Mouse (Mus musculus) heart, postnatal 10 days (tissue): ENCODE results near the gene Parp8. TPM values are rescaled to one million over a fixed set of nuclear protein-coding genes. Genes with fewer than 3 reads are reported as not detected.
A peak's percentile ranks its signal among the peaks of the same experiment; 100 is the strongest.

Experiments
- DNase-seq, 2 experiments: peaks; one replicate each; pipeline ENCODE4 v3.0.0; 2021
- intact Hi-C: fragments of 180-260 bp; cut with DNase I; formaldehyde crosslinking; loops from one replicate; pipeline ENCODE4 v1.15.1; 2025
- total RNA-seq, 2 experiments: library from RNA; stranded (reverse); gene quantifications; 2 replicates each; pipeline ENCODE4 v1.2.3; 2021

The Parp8 gene
- 10 to 100 TPM; 11.2 to 14.8 TPM for total RNA-seq

DNA sequence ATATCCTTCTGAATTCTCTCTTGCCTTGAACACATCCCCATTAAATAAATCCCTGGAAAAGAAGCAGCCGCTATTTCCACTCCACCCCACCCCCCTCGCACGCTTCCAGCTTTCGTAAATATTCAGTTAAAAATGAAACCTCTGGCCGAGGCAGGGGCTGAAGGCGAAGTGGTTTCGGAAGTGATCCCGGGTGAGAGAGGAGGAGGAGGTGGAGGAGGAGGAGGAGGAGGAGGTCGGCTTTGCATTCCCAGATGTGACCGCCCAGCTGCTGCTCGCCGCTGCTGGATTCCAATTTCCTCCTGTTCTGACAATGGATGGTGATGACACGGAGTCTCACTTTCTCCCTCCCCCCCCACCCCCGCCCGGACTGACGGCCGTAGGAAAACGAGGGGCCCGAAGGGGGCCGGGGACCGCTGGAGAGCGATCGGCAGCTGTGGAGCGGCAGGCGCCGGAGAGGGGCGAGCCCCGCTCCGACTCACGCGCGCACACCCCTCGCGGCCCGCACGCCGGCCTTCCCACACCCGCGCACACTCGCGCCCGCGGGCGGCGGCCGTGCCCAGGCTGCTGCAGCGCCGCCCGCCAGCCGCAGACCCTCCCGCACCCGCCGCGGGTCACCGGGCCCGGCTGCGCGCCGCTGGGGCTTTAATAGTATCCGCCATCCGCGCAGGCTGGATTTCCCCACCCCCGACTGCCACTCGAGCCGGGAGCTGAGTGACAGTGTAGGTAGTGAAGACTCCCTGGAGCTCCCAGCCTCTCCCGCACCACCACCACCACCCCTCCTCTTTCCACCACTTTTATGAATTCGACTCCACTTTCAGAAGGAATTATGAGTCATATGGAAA, at the start of gene Parp8:
Parp8 (minus strand) TSS at position 312 of the 842 bp plus-strand sequence.
- intact Hi-C loops = no loop called here

DNA sequence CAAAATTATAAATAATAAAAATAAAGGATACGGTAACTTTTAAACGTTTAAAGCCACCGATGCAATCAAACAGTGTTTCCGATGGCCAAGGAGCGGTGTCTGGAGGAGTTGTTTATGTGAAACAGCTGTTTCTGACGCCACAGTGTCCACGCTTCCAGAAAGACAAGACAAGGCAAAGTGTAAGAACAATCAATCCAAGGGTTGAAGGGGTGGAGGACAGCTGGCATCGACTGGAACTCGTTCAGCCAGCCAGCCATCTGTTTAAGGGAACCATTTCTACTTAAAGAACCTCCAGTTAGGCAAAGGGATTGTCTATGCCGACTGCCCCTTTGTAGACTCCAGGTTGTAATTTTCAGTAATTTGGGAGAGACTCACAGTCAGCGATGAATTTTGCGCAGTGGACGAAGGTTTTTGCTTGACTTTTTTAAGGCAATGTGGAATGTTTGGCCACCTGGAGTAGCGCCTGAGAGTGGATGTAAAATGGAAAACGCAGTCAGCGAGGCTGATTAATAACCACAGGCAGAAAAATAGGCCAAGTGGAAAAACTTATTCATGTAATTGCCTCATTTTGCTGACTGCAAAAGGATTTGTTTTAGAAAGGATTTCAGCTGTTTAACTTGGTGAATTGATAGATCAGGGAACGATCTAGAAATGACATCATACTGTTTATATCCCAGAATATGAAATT, 37.4 kb upstream of the Parp8 start:
- peak; percentile 9 to 25 for DNase-seq
- intact Hi-C loops = no loop called here

More for the DNA sequence above, at the start of gene Parp8:
- peak; percentile 67 to 69 for DNase-seq

DNA sequence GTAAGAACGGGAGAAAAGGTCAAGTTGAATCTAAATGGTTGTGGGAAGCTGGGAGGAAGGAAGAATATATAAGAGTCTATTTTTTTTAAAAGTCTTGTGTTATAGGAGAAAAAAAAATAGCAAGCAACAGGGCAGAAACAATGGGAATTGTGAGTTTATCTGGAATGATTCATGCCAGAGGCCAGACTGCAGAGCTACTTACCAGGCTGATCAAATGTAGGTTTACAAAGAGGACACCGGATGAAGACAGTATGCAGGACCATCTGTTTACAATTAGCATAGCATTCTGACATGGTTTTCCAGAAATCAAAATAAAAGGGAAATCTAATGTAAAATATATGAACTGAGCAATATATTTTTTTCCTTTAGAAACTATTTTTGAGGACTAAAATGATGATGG, 31.1 kb upstream of the Parp8 start:
- intact Hi-C loops = no loop called here

DNA sequence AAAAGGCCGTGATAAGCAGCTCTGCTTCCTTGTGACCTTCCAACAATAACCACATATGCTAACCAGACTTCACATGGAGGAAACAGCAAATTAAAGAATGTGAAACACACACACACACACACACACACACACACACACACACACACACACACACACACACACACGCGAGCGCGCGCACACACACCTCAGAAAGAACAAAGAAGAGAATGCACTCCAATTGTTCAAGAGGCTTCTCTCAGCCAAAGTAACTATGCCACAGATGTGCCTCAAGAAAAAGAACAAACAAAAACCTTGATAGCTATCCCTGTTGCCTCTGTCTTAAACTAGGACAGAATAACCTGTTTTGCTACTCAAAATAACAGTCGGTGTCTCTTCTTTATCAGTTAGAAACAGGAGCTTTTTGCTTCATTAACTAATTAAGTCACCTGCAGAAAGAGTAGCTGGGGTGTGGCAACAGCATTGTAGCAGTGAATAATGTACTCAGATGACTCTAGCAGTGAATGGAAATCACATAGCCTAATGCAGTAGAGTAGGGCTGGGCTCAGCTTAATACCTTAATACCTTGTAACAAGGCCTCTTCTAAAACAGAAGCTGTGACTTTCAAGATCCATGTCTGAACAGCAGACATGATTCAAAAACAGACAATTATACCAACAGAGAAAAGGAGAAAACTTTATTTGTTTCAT, 29.6 kb upstream of the Parp8 start:
- DNase-seq = no peak
- intact Hi-C loops = no loop called here

More for the DNA sequence above, 31.1 kb upstream of the Parp8 start:
- no peak for DNase-seq

DNA sequence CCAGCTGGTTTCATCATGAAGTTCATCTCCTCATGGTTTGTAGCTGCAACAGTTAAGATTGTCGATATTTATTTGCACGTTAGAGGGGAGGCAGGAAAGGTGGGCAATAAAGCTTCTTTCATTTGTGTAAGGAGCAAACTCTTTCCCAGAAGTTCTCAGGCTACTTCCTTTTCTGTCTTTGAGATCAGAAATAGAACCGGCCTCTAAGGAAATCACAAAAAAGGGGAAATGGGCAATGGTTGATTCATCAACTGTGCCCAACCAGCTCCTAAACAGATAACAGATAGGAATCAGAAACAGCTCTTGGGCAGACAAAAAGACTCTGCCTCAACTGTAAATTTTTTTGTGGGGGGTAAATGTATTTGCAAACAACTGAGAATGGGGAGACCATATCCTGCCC, 27.4 kb upstream of the Parp8 start:
- intact Hi-C loops = no loop called here
- DNase-seq = no peak

DNA sequence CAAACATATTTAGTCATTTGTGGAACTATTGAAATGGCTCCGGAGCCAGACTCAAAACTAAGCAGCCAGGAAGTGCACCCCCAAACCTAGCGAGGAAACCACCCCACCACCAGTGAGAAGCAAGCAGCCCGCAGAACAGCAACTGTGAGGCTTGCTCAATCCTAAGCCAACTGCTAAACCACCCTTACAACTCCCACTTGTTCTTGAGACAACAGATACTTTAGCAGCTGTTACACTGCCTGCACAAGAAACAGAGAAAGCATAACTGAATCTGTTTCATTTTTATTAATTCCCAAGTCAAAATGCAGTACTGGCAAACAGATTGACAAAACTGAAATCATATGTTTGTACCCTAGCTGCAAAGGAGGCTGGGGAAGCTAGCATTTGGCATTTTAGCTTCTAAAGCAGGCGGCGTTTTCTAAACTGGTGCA, 23.2 kb upstream of the Parp8 start:
- intact Hi-C loops = no loop called here
- DNase-seq = no peak

DNA sequence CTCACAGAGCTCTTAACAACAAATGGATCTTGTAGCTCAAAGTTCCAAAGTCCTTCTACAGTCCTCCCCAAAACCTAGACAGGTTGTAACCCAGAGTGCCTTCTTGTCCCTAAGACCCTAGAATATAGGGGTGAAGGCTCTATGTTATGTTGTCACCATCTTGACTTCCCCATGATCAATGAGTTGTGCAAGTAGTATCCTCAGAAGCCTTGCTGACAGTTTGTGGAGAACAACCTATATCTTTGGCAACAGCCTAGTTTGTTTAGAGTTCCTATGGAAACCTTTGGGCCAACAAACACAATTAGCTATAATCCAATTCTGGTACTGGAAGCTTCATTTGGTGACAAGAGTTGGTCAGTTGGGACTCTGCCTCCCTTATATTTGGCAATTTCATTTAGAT, 18.2 kb upstream of the Parp8 start:
- DNase-seq = no peak
- intact Hi-C loops = no loop called here

DNA sequence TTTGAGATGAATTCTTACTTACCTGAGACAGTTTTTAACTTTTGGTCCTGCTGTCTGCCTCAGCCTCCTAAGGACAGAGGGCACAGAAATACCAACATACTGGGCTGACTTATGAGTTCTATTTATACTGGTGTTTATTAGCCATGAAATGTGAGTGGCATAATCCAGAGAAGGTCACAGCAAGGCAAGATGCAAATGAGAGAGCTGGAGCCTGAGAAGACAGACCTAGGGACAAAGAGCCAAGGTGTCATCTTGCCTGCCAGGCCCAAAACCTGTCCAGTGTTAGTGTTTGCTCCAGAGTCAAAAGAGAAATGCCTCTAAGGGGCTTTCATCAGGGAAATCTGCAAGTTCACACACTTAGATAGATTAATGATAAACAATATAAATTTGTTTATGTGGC, 15.7 kb upstream of the Parp8 start:
- intact Hi-C loops = no loop called here
- DNase-seq = no peak

DNA sequence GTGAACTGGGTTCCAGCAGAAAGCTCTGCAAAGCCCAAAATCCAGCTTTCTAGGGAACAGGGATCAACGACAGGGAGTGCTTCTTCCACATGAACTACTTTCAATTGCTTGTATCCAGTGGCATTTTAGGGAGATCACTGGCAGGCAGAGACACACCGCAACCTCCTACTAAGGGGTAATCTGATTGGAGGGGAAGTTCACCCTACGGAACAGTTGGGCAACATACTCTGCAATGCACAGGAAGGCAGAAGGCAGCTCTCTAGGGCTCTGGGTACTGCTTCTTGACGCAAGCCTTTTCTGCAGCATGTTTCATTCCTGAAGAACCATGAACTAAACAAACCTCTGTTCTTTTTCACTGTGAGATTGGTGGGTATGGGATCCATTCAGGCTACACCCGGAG, 10.9 kb upstream of the Parp8 start:
- intact Hi-C loops = no loop called here
- DNase-seq = no peak

DNA sequence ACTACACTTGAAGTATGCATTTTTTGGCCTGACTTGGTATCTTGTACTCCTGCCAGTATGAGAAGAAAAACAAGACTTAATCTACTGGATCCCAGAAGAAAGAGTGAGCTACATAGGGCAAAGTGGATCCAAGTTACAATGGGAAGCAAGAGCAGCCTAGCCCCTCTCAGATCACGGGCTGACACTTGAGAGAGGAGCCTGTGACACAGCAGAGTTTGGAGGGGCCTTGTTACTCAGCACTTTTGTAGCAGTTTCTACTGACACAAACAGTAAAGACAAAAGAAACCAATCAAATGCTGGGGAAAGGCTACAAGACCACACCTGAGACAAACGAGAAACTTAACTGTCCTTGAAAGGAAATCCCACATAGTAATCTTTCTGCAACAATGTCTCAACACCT, 9.8 kb upstream of the Parp8 start:
- intact Hi-C loops = no loop called here

DNA sequence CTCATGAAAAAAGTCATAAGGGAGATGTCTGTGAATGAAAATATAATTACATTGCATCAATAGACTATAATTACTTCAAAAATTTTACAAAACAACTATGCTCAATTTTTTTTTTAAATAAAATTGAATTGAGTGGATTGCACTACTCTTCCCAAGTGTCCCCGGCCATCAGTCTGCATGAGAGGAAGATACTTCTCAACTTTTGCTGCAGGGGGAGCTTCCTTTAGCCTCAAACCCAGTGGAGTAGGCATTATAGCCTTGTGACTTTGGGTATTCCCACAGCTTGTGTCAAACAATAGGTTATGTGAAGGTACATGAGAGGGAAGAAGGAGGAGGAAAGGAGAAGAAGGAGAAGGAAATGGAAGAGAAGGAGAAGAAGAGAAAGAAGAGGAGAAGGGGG, 9.3 kb upstream of the Parp8 start:
- intact Hi-C loops = no loop called here
- no peak for DNase-seq

More for the DNA sequence above, 9.8 kb upstream of the Parp8 start:
- no peak for DNase-seq

DNA sequence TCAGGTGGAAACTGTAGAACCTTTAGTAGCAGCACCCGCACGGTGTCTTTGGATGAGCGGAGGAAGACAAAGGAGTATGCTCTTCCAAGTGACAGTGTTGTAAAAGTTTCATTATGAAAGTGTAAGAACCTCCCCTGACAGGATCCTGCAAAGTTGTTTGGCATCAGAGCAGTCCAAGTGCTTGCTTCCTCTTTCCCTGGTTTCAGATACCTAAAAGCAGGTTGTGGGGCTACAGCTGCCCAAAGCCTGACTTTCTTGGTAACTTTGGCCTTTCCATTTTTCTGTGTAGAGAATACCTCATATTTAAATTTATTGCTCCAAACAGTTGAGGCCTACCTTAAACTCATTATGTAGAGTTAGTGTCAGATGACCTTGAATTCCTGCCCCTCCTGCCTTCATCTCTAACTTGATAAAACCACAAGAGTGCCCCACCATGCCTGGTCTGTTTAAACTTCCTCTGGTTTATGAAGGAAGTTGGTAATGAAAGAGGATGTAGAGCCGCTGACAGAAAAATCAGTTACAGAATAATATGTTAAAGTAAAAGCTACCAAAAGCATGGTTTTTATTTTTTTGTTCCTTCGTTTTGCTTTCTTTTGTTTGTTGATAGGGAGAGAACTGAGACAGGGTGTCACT, 8.5 kb upstream of the Parp8 start:
- intact Hi-C loops = no loop called here
- no peak for DNase-seq

DNA sequence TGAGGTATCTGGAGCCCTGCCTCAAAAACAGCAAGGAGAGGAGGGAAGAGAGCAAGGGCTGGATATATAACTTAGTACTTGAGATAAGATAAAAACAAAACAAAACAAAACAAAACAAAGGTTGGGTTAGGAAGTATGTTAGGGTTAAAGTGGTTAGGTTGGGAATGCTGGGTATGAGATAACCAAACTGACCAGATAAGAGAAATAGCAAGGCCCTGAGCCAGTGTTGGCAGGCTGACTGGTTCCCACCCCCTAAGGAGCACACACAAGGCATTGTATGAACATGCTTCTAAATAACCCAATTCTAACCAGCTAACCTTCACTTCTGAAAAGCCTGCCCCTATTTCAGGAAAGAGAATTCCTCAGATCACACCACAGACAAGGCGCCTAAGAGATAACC, 7.1 kb upstream of the Parp8 start:
- intact Hi-C loops = no loop called here
- DNase-seq = no peak

DNA sequence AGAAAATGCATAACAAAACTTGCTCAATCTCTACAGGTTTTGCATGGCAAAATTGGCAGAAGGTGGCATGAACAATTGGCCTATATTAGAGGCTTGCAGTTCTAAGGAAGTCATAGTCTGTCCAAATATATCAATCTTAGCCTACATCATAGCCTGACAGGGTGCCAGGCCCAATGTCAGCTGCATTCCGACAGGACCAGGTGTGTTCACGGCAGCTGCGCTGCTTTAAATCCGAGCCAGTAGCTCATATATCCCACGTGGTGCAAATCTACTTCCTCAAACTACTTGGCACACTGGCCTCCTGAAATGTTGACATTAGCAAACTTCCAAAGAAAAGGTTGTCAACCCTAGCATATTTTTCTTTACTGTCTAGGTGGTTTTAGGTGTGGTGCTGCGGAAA, 6.2 kb upstream of the Parp8 start:
- no peak for DNase-seq
- intact Hi-C loops = no loop called here

DNA sequence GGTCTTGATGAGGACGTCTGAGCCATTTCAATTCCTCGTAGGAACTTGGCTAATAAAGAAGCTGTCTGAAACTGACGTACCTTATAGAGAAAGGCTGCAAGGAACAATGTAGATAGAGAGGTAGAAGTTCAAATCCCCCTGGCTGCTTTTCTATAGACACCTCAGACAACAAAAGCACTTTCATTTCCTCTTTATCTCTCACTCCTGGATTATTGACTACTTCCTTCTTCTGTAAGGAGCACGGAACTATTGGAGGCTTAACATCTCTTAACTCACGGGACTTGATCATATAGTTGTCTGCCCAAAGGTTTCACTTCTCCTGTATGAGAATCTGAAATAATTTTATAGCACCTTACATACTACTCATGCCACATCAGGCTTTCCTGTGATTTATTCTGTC, 2.9 kb upstream of the Parp8 start:
- intact Hi-C loops = no loop called here
- DNase-seq = no peak

DNA sequence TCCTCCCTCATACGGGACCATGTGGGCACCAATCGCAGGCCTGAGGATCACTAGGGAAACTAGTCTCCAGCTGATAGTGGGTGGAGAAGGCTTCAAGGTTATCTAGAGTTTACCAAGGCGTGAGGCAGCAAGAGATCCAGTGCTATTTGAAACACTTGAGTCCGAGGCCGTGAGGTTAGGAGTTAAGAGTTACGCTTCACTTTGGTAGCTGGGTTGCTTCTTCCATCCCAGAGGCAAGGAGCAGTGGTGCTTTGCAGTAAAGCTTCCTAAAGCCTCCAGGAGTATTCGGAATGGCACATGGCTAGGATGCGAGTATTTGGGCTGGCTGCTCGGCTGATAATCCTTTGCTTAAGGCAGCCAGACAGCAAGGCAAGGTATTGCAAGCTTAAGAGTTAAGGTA, 2.0 kb upstream of the Parp8 start:
- intact Hi-C loops = no loop called here
- no peak for DNase-seq

DNA sequence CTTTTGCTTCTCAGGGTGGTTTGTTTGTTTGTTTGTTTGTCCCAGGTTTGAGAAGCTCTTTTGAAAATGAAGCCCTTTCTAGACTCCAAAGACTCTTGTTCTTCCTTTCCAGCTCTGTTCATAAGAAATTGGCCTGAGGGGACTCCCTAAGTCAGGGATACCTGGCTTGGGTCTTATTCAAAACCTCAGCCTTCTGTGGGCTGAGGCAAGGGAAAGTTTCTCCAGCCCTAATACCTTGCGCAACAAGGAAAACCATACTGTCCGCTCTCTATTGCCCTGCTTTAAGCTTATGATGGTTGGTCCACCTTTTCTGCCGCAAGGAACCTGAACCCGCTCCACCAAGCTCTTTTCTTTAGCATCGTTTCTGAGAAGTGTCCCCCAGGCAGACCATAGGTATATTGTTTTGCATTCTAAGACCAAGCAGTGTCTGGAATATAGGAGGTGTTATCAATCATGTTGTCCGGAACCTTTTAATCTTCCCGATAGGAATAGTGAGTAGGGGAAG, 991 bp upstream of the Parp8 start:
- DNase-seq = no peak
- intact Hi-C loops = no loop called here

DNA sequence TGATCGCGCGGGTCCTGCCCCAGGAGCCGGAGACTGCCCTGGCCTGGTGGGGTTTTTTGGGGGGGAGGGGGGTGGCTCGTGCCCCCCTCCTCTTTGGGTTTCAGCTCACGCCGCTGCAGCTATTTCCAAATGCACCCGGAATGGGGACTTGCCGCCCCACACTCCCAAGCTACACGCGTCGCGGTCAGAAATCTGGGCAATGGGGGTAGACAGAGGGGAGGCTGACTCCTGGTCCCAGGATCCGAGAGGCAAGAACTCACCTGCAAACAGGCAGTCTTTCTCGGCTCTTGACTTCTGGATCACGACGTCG, 466 bp downstream of the Parp8 start:
- intact Hi-C loops = loop anchor here (5.0 kb wide), 2 partner anchors 73 to 102 kb away; no protein-coding TSS in a partner anchor
- no peak for DNase-seq

DNA sequence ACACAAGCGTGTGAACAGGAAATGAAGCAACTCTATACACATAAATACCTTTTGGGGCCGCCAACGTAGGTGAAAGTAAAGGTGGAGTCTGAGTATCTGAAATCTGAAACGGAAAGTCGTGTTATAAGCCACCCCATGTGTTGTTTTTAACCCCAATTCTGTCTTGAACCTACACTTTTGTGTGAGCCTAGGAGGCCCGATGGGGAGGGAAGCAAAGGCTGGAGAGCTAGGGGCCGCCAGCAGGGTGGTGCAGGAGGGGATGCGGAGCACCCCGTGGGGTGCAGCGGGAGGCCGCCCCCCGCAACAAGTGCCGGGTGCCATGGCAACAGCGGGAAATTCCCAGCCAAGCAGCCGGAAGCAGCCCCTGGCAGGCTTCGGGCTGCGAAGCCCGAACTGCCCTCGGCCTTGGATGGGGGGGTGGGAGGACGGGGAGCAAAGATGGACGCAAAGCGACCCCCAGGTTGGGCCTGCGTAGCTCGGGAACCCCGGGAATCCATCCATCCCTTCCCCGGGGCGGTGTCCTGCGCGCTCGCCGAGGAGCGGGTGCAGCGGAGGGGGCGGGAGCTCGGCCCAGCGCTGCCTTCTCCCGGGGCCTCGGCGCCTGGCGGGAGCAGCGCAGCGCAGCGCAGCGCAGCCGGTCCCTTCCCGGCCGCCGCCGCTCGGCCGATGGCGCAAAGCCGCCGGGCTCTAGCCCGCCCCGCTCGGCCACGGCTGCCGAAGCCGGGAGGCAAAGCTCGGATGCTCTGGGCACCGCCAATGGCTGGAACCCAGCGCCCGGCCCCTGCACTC, 1.0 kb downstream of the Parp8 start:
- peak; percentile 67 for DNase-seq
- intact Hi-C loops = loop anchor here (5.0 kb wide), 2 partner anchors 72 to 103 kb away; no protein-coding TSS in a partner anchor
